Mouse (Mus musculus): Measurements from ENCODE around the gene AW011738.

DNA sequence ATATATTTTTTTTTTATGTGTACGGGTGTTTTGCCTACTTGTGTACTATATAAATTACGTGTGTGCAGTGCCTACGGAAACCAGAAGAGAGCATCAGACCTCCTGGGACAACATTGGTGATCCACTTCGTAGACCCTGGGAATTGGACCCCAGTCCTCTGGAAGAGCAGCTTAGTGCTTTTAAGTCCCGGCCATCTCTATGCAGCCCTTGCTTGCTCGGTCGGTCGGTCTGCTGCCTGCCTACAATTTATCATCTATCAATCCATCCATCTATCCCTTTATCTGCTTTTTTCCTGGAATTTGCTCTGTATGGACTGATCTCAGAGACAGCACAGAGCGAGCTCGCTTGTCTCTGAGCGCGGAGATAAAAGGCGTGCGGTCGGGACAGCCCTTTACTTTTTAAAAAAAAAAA lies 32.3 kb downstream of the AW011738 start:
- no peak for TF ChIP-seq GATA1 (IDR thresholded peaks at IDR 0.05; ENCODE audit: borderline replicate concordance, low read length)
- no peak for TF ChIP-seq FLI1 (IDR thresholded peaks at IDR 0.05; ENCODE audit: low read length)
